Mouse (Mus musculus) urinary bladder, postnatal 4 days (tissue): Measurements from ENCODE around the gene Slc39a2.

Source experiments
- DNase-seq, 2 experiments: peaks; one replicate each; pipeline ENCODE4 v3.0.0; 2021 to 2022; ENCODE audit warnings: low spot score in 2 of 2

Gene Slc39a2

GRCm38 (mm10) chr14:51932092-51933020, 39.7 kb downstream of the Slc39a2 start:
- no peak for DNase-seq

- DNase-seq = no peak
These were observed 46.3 kb downstream of the Slc39a2 start for GRCm38 (mm10) chr14:51939005-51939404.

GRCm38 (mm10) chr14:51940944-51941560, 48.4 kb downstream of the Slc39a2 start:
- DNase-seq = no peak

- DNase-seq = no peak
These were observed 48.9 kb downstream of the Slc39a2 start for GRCm38 (mm10) chr14:51941577-51941976.

- DNase-seq = no peak
These were observed 49.5 kb downstream of the Slc39a2 start for GRCm38 (mm10) chr14:51942236-51942635.

- no peak for DNase-seq
These were observed 50.6 kb downstream of the Slc39a2 start for GRCm38 (mm10) chr14:51943336-51943735.
